Mouse (Mus musculus) intestine, postnatal 0 days (tissue): Measurements from ENCODE around the gene Cd300e. TPM values are rescaled to one million over a fixed set of nuclear protein-coding genes. Genes with fewer than 3 reads are reported as not detected.

Experiments
- ATAC-seq: fragments of 200-750 bp; cut with Nextera tagmentation; 2 replicates; pipeline ENCODE4 v1.8.0; 2017; ENCODE audit warnings: mild to moderate bottlenecking, moderate TSS enrichment, moderate library complexity
- H3K27ac ChIP-seq: fragments of 300-500 bp; sonication (generic); 2 replicates; pipeline ENCODE4 v1.5.1; 2014; ENCODE audit warnings: mild to moderate bottlenecking, low read depth, low read length, moderate library complexity
- H3K27me3 ChIP-seq: fragments of 300-500 bp; sonication (generic); replicated peaks from 2 replicates; pipeline ENCODE4 v1.6.1; 2014; ENCODE audit warnings: low read length, mixed read lengths; ENCODE audit not compliant: control insufficient read depth, insufficient read depth
- H3K36me3 ChIP-seq: fragments of 300-500 bp; sonication (generic); 2 replicates; pipeline ENCODE4 v1.6.1; 2014; ENCODE audit warnings: mild to moderate bottlenecking, moderate library complexity; ENCODE audit not compliant: control insufficient read depth, insufficient read depth
- H3K4me1 ChIP-seq: fragments of 300-500 bp; sonication (generic); replicated peaks from 2 replicates; pipeline ENCODE4 v1.6.1; 2014; ENCODE audit warnings: antibody characterized with exemption, low read length, mixed read lengths; ENCODE audit not compliant: control insufficient read depth, insufficient read depth
- H3K4me2 ChIP-seq: fragments of 300-500 bp; sonication (generic); replicated peaks from 2 replicates; pipeline ENCODE4 v1.6.1; 2014; ENCODE audit warnings: low read depth, mild to moderate bottlenecking, moderate library complexity
- H3K4me3 ChIP-seq: fragments of 300-500 bp; sonication (generic); 2 replicates; pipeline ENCODE4 v1.5.1; 2014; ENCODE audit warnings: low read depth, low read length
- H3K9ac ChIP-seq: fragments of 300-500 bp; sonication (generic); 2 replicates; pipeline ENCODE4 v1.6.1; 2014; ENCODE audit warnings: mild to moderate bottlenecking, low read depth, low read length
- H3K9me3 ChIP-seq: fragments of 300-500 bp; sonication (generic); 2 replicates; pipeline ENCODE4 v1.6.1; 2016; ENCODE audit warnings: mixed run types; ENCODE audit not compliant: control insufficient read depth
- CTCF ChIP-seq: sonication (generic); IDR thresholded peaks from 2 replicates; pipeline ENCODE4 v1.5.1; 2016; ENCODE audit warnings: low read depth, mild to moderate bottlenecking, control low read depth, antibody characterized with exemption, moderate library complexity
- WGBS: fragments of 180-500 bp; shearing (Covaris S2); extraction: QIAGEN DNeasy Blood & Tissue Kit; methylation state at CpG from one replicate; pipeline ENCODE4 v1.1.7; 2014; 5-methylcytosine and 5-hydroxymethylcytosine counted together
- polyA plus RNA-seq: library from polyadenylated mRNA; unstranded; fragments of >200 nt; fragmentation: Nextera tagmentation; extraction: Ambion mirVana; gene quantifications from 2 replicates; pipeline ENCODE4 v1.2.1, GENCODE M21; 2015

Cd300e gene
- polyA plus RNA-seq, 1 experiment from 2014 or later = 0.09 TPM

DNA sequence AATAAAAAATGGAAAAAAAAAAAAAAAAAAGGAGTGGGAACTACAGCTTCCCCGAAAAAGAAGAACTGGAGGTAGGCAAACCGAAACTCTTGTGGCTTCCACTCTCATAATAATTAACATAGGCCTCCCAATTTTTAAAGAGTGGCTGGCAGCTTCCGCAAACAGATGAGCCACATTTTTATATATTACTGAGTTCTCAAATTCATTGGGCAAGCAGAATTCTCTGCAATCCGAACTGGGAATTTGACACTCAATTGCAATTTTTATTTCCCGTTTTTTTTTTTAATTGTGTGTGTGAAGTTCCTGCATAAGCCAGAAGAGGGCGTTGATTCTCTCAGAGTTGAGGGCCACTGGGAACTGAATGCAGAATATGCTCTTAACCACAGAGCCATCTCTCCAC is 4.8 kb upstream of the Cd300e start:
- Histone ChIP-seq H3K27ac (no peak overlapping the region), H3K9me3 (no peaks in the 10 kb centered on the region), H3K4me2 (no peak overlapping the region), H3K9ac (no peak overlapping the region), H3K27me3 (no peaks in the 10 kb centered on the region), H3K4me1 (no peaks in the 10 kb centered on the region), H3K36me3 (no peaks in the 10 kb centered on the region), H3K4me3 (no peak overlapping the region)
- peak; percentile 15; the same call in 1 of the 2 replicates for TF ChIP-seq CTCF
- no peak for ATAC-seq
- WGBS = 67% methylated on average over 6 of the region's 6 CpGs

DNA sequence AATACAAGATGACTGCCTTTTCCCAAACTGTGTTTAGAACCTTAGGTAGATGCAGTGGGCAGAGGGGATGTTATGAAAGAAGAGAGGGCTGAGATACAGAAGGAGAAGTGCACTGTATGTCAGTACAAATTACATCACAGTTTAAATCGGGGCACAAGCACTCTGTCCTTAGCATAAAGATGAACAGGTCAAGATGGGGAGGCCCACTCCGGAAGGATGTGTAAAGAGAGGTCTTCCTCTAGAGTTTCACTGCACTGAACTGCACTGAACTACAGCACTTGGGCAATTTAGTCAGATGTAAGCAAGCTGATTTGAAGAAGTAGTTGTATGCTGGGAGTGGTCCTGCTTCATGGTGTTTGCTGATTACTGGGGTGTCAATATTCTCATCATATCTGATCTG is 2.2 kb downstream of the Cd300e start:
- H3K36me3 ChIP-seq = no peaks in the 10 kb centered on the region
- no peaks in the 10 kb centered on the region for H3K27me3 ChIP-seq
- TF ChIP-seq CTCF = no peak
- H3K4me3 ChIP-seq = no peak overlapping the region
- no peak for ATAC-seq
- H3K4me2 ChIP-seq = no peak overlapping the region
- 77% methylated on average over 2 of the region's 2 CpGs for WGBS
- H3K9ac ChIP-seq = no peak overlapping the region
- no peak overlapping the region for H3K27ac ChIP-seq
- no peaks in the 10 kb centered on the region for H3K4me1 ChIP-seq
- no peaks in the 10 kb centered on the region for H3K9me3 ChIP-seq

DNA sequence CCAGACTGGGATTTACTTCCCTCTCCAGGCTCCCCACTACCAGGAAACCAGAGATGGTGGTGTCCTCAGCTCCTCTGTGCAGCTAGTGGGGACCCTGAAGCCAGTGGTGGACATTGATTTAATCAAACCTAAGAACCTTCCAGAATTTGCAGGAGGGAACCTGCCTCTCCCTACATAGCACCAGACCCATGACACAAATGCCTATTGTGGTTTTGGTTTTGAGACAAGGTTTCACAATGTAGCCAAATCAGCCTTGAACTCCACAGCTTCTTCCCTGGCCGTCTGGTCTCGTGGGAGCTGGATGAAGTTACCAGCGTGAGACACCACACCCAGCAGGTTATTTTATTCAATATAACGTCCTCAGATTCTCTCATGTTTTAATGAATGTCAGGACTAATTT is 3.3 kb downstream of the Cd300e start:
- Histone ChIP-seq H3K9ac (no peak overlapping the region), H3K4me2 (no peak overlapping the region), H3K9me3 (no peaks in the 10 kb centered on the region), H3K4me1 (no peaks in the 10 kb centered on the region), H3K36me3 (no peaks in the 10 kb centered on the region), H3K4me3 (no peak overlapping the region), H3K27ac (no peak overlapping the region), H3K27me3 (no peaks in the 10 kb centered on the region)
- no peak for TF ChIP-seq CTCF
- 73% methylated on average over 4 of the region's 4 CpGs for WGBS
- ATAC-seq = no peak

DNA sequence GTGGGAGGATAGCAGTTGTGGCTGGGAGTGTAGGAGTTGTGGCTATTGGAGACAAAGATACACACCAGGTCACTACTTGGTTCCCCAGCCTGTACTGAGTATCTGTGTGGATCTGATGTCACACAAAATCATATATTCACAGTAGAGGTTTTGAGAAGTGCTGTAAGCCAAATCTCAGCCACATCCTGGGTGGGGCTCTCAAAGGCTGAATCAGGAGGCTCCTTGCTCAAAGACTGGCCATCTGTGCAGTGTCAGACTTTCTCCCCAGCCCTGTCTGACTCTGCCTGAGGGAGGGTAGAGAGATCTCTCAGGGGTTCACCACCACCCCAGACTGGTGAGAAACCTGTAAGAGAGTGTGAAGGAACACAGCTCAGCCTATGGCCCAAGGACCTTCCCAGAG is 7.4 kb downstream of the Cd300e start:
- no peaks in the 10 kb centered on the region for H3K36me3 ChIP-seq
- H3K9ac ChIP-seq = no peak overlapping the region
- TF ChIP-seq CTCF = no peak
- H3K4me1 ChIP-seq = no peaks in the 10 kb centered on the region
- no peaks in the 10 kb centered on the region for H3K27me3 ChIP-seq
- H3K4me3 ChIP-seq = no peak overlapping the region
- ATAC-seq = no peak
- H3K9me3 ChIP-seq = no peaks in the 10 kb centered on the region
- H3K27ac ChIP-seq = no peak overlapping the region
- no peak overlapping the region for H3K4me2 ChIP-seq

DNA sequence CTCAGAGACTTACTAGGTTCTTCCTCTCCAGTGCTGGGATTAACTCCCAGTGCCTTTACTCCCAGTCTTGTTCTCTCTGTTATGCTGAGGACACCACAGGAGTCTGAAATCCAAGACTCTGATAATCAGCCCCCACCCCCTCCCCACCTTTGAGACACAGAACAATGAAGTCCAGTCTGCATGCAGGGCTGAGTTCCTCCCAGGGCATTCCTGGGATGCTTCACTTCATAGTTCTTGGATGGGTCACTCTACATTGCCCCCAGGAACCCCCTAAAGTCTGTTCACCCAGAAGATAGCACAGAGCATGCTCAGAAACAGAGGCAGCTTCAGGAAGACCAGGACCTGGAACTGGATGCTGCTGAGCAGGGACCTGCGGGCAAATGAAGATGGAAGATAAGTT is 9.0 kb downstream of the Cd300e start:
- H3K4me2 ChIP-seq = no peak overlapping the region
- WGBS = 84% methylated on average over 1 of the region's 1 CpGs
- no peak for TF ChIP-seq CTCF

DNA sequence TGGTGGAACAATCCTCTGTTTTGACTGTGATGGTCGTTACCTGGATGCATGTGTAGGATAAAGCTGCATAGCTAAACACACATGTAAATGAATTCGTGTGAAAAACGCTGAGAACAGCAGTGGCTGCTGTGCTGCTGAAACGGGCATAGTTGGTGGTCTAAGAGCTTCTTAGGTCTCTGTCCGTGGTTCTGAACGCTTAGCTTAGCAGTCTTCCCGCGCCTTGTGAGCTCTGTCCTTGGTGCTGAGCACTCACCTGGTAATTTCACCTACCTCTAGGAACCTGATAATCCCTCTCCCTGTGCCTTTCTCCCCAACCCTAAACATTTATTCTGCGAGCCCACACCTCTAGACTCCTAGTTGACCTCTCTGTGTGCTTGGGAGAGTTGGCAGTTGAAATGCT is 9.8 kb downstream of the Cd300e start:
- Histone ChIP-seq H3K4me1 (no peaks in the 10 kb centered on the region), H3K4me3 (no peak overlapping the region), H3K27ac (no peak overlapping the region), H3K36me3 (no peaks in the 10 kb centered on the region), H3K9ac (no peak overlapping the region), H3K27me3 (no peaks in the 10 kb centered on the region), H3K4me2 (no peak overlapping the region), H3K9me3 (no peaks in the 10 kb centered on the region)
- under 1% methylated on average over 9 of the region's 9 CpGs for WGBS
- ATAC-seq = no peak
- no peak for TF ChIP-seq CTCF

More for the DNA sequence above, 9.0 kb downstream of the Cd300e start:
- H3K9ac ChIP-seq = no peak overlapping the region
- H3K9me3 ChIP-seq = no peaks in the 10 kb centered on the region
- H3K27ac ChIP-seq = no peak overlapping the region
- no peaks in the 10 kb centered on the region for H3K27me3 ChIP-seq
- no peak overlapping the region for H3K4me3 ChIP-seq
- no peaks in the 10 kb centered on the region for H3K4me1 ChIP-seq
- no peak for ATAC-seq
- H3K36me3 ChIP-seq = no peaks in the 10 kb centered on the region

DNA sequence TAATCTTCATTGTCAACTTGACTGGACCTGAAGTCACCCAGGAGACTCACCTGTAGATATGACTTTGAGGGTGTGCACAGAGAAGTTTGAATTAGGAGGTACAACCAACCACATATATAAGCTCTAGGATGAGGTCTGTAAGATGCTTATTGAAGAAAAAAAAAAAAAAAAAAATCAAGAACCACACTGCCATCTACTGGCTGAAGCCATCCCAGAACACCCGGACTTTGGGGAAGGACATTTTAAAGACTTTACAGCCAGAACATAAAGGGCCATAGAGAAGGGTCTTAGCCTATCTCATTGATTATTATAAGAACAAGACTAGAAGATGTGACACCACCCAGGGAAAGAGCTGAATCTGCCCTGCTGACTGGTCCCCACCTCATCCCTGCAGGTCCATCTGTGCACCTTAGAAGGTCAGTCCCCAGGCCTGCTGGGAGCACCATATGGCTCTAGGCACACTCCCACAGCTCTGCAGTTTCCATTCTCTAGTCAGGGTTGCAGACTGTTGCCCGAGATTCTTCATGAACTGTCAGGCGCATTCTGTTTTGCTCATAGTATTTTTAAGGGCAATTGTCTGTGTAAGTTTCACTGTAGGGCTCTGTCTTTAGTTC is 12.6 kb downstream of the Cd300e start:
- no peak overlapping the region for H3K9ac ChIP-seq
- no peak overlapping the region for H3K4me2 ChIP-seq
- no peak overlapping the region for H3K27ac ChIP-seq
- WGBS = 48% methylated on average over 3 of the region's 3 CpGs
- no peaks in the 10 kb centered on the region for H3K36me3 ChIP-seq
- no peak for ATAC-seq
- no peaks in the 10 kb centered on the region for H3K4me1 ChIP-seq
- no peaks in the 10 kb centered on the region for H3K27me3 ChIP-seq
- TF ChIP-seq CTCF = peak; percentile 45
- H3K4me3 ChIP-seq = no peak overlapping the region
- H3K9me3 ChIP-seq = no peaks in the 10 kb centered on the region
